Mouse (Mus musculus) intestine, embryonic 15.5 days (tissue): Measurements from ENCODE around the gene Slc24a3. TPM values are rescaled to one million over a fixed set of nuclear protein-coding genes. Genes with fewer than 3 reads are reported as not detected.

Experiments used
- ATAC-seq: fragments of 200-750 bp; cut with Nextera tagmentation; 2 replicates; pipeline ENCODE4 v1.8.0; 2017; ENCODE audit warnings: moderate TSS enrichment, moderate library complexity
- H3K27ac ChIP-seq: fragments of 300-500 bp; sonication (generic); 2 replicates; pipeline ENCODE4 v1.5.1; 2015; ENCODE audit warnings: mild to moderate bottlenecking, inconsistent platforms
- H3K27me3 ChIP-seq: fragments of 300-500 bp; sonication (generic); replicated peaks from 2 replicates; pipeline ENCODE4 v1.6.1; 2015; ENCODE audit warnings: inconsistent platforms
- H3K36me3 ChIP-seq: fragments of 300-500 bp; sonication (generic); 2 replicates; pipeline ENCODE4 v1.6.1; 2015; ENCODE audit warnings: inconsistent platforms
- H3K4me1 ChIP-seq: fragments of 300-500 bp; sonication (generic); replicated peaks from 2 replicates; pipeline ENCODE4 v1.6.1; 2015; ENCODE audit warnings: inconsistent platforms
- H3K4me2 ChIP-seq: fragments of 300-500 bp; sonication (generic); replicated peaks from 2 replicates; pipeline ENCODE4 v1.6.1; 2015; ENCODE audit warnings: mild to moderate bottlenecking, inconsistent platforms
- H3K4me3 ChIP-seq: fragments of 300-500 bp; sonication (generic); replicated peaks from 2 replicates; pipeline ENCODE4 v1.5.1; 2015; ENCODE audit warnings: inconsistent platforms
- H3K9ac ChIP-seq: fragments of 300-500 bp; sonication (generic); 2 replicates; pipeline ENCODE4 v1.6.1; 2015; ENCODE audit warnings: inconsistent platforms
- H3K9me3 ChIP-seq: fragments of 300-500 bp; sonication (generic); 2 replicates; pipeline ENCODE4 v1.6.1; 2016; ENCODE audit warnings: inconsistent platforms
- WGBS: fragments of 180-500 bp; shearing (Covaris S2); methylation state at CpG from one replicate; pipeline ENCODE4 v1.1.7; 2015; 5-methylcytosine and 5-hydroxymethylcytosine counted together
- polyA plus RNA-seq: library from polyadenylated mRNA; unstranded; fragments of >200 nt; fragmentation: Nextera tagmentation; extraction: Ambion mirVana; gene quantifications from 2 replicates; pipeline ENCODE4 v1.2.1, GENCODE M21; 2015

Gene Slc24a3
- polyA plus RNA-seq: 5.3 and 6.9 TPM in 2 replicates

- H3K4me1 ChIP-seq: peaks cover 4% of the 10 kb centered on the region; the same call in 1 of the 2 replicates
- peak within 1 kb of the TSS; percentile 69 for H3K9ac ChIP-seq
- peak; percentile 94 for ATAC-seq
- no peaks in the 10 kb centered on the region for H3K27me3 ChIP-seq
- WGBS: under 1% methylated on average over 91 of the region's 100 CpGs
- H3K27ac ChIP-seq: peak within 1 kb of the TSS; percentile 82
- H3K36me3 ChIP-seq: no peaks in the 10 kb centered on the region
- H3K9me3 ChIP-seq: no peaks in the 10 kb centered on the region
- peak within 1 kb of the TSS; percentile 72 for H3K4me3 ChIP-seq
- peak within 1 kb of the TSS; percentile 89 for H3K4me2 ChIP-seq
Observed at GRCm38 (mm10) chr2:145167664-145168360, at the start of gene Slc24a3. TSS of gene Slc24a3 (plus strand) at chr2:145167754.

GRCm38 (mm10) chr2:145117762-145118161 lies 49.8 kb upstream of the Slc24a3 start:
- Histone ChIP-seq H3K27ac (no peak overlapping the region), H3K4me1 (no peaks in the 10 kb centered on the region), H3K4me3 (no peak overlapping the region), H3K9ac (no peak overlapping the region), H3K36me3 (no peaks in the 10 kb centered on the region), H3K9me3 (no peaks in the 10 kb centered on the region), H3K27me3 (no peaks in the 10 kb centered on the region), H3K4me2 (no peak overlapping the region)
- 72% methylated on average over 5 of the region's 5 CpGs for WGBS
- ATAC-seq: no peak

GRCm38 (mm10) chr2:145127747-145128146 lies 39.8 kb upstream of the Slc24a3 start:
- H3K27me3 ChIP-seq: no peaks in the 10 kb centered on the region
- H3K9me3 ChIP-seq: no peaks in the 10 kb centered on the region
- H3K27ac ChIP-seq: no peak overlapping the region
- no peak overlapping the region for H3K4me3 ChIP-seq
- no peak overlapping the region for H3K9ac ChIP-seq
- no peaks in the 10 kb centered on the region for H3K4me1 ChIP-seq
- H3K4me2 ChIP-seq: no peak overlapping the region
- WGBS: 82% methylated on average over 3 of the region's 3 CpGs
- ATAC-seq: no peak
- no peaks in the 10 kb centered on the region for H3K36me3 ChIP-seq

GRCm38 (mm10) chr2:145136625-145137291 lies 30.8 kb upstream of the Slc24a3 start:
- no peak overlapping the region for H3K9ac ChIP-seq
- no peaks in the 10 kb centered on the region for H3K36me3 ChIP-seq
- WGBS: 85% methylated on average over 4 of the region's 4 CpGs
- H3K4me2 ChIP-seq: no peak overlapping the region
- no peaks in the 10 kb centered on the region for H3K27me3 ChIP-seq
- no peak overlapping the region for H3K4me3 ChIP-seq
- no peaks in the 10 kb centered on the region for H3K4me1 ChIP-seq
- H3K27ac ChIP-seq: no peak overlapping the region
- ATAC-seq: no peak
- H3K9me3 ChIP-seq: no peaks in the 10 kb centered on the region

GRCm38 (mm10) chr2:145150407-145150806 lies 17.1 kb upstream of the Slc24a3 start:
- Histone ChIP-seq H3K27ac (no peak overlapping the region), H3K9ac (no peak overlapping the region), H3K27me3 (no peaks in the 10 kb centered on the region), H3K9me3 (no peaks in the 10 kb centered on the region), H3K4me3 (no peak overlapping the region), H3K4me1 (no peaks in the 10 kb centered on the region), H3K36me3 (no peaks in the 10 kb centered on the region), H3K4me2 (no peak overlapping the region)
- no peak for ATAC-seq
- WGBS: 84% methylated on average over 1 of the region's 1 CpGs

- WGBS: 76% methylated on average over 3 of the region's 3 CpGs
- Histone ChIP-seq H3K4me1 (no peaks in the 10 kb centered on the region), H3K9me3 (no peaks in the 10 kb centered on the region), H3K27ac (no peak overlapping the region), H3K9ac (no peak overlapping the region), H3K36me3 (no peaks in the 10 kb centered on the region), H3K4me2 (no peak overlapping the region), H3K27me3 (no peaks in the 10 kb centered on the region), H3K4me3 (no peak overlapping the region)
- ATAC-seq: no peak
Observed at GRCm38 (mm10) chr2:145150821-145151220, 16.7 kb upstream of the Slc24a3 start.

- Histone ChIP-seq H3K4me1 (no peaks in the 10 kb centered on the region), H3K27me3 (no peaks in the 10 kb centered on the region), H3K36me3 (no peaks in the 10 kb centered on the region), H3K27ac (no peak overlapping the region), H3K4me3 (no peak overlapping the region), H3K9ac (no peak overlapping the region), H3K4me2 (no peak overlapping the region), H3K9me3 (no peaks in the 10 kb centered on the region)
- no peak for ATAC-seq
- 92% methylated on average over 1 of the region's 1 CpGs for WGBS
Observed at GRCm38 (mm10) chr2:145152281-145152680, 15.3 kb upstream of the Slc24a3 start.

- Histone ChIP-seq H3K27ac (no peak overlapping the region), H3K4me1 (no peaks in the 10 kb centered on the region), H3K36me3 (no peaks in the 10 kb centered on the region), H3K9ac (no peak overlapping the region), H3K27me3 (no peaks in the 10 kb centered on the region), H3K4me3 (no peak overlapping the region), H3K9me3 (no peaks in the 10 kb centered on the region), H3K4me2 (no peak overlapping the region)
- WGBS: 73% methylated on average over 1 of the region's 1 CpGs
- ATAC-seq: no peak
Observed at GRCm38 (mm10) chr2:145158972-145159371, 8.6 kb upstream of the Slc24a3 start.

GRCm38 (mm10) chr2:145161046-145161700 lies 6.4 kb upstream of the Slc24a3 start:
- H3K9ac ChIP-seq: no peak overlapping the region
- H3K27ac ChIP-seq: no peak overlapping the region
- no peak overlapping the region for H3K4me3 ChIP-seq
- no peaks in the 10 kb centered on the region for H3K9me3 ChIP-seq
- peak; percentile 71; the same call in 1 of the 2 replicates for ATAC-seq
- no peaks in the 10 kb centered on the region for H3K27me3 ChIP-seq
- H3K36me3 ChIP-seq: no peaks in the 10 kb centered on the region
- no peaks in the 10 kb centered on the region for H3K4me1 ChIP-seq
- 30% methylated on average over 12 of the region's 12 CpGs for WGBS
- H3K4me2 ChIP-seq: no peak overlapping the region

- no peak for ATAC-seq
- WGBS: 78% methylated on average over 5 of the region's 5 CpGs
Observed at GRCm38 (mm10) chr2:145164086-145164485, 3.5 kb upstream of the Slc24a3 start.

GRCm38 (mm10) chr2:145164562-145164961 lies 3.0 kb upstream of the Slc24a3 start:
- Histone ChIP-seq H3K27me3 (no peaks in the 10 kb centered on the region), H3K9me3 (no peaks in the 10 kb centered on the region), H3K4me1 (peaks cover 4% of the 10 kb centered on the region; the same call in 1 of the 2 replicates), H3K36me3 (no peaks in the 10 kb centered on the region), H3K27ac (no peak overlapping the region), H3K4me3 (no peak overlapping the region), H3K9ac (no peak overlapping the region), H3K4me2 (no peak overlapping the region)
- ATAC-seq: no peak
- 49% methylated on average over 4 of the region's 4 CpGs for WGBS

More at GRCm38 (mm10) chr2:145164086-145164485, 3.5 kb upstream of the Slc24a3 start:
- peaks cover 4% of the 10 kb centered on the region; the same call in 1 of the 2 replicates for H3K4me1 ChIP-seq
- no peaks in the 10 kb centered on the region for H3K36me3 ChIP-seq
- H3K4me2 ChIP-seq: no peak overlapping the region
- H3K27me3 ChIP-seq: no peaks in the 10 kb centered on the region
- no peak overlapping the region for H3K9ac ChIP-seq
- H3K4me3 ChIP-seq: no peak overlapping the region
- H3K9me3 ChIP-seq: no peaks in the 10 kb centered on the region
- no peak overlapping the region for H3K27ac ChIP-seq

- no peak overlapping the region for H3K4me3 ChIP-seq
- no peak overlapping the region for H3K4me2 ChIP-seq
- H3K9me3 ChIP-seq: no peaks in the 10 kb centered on the region
- ATAC-seq: no peak
- peaks cover 4% of the 10 kb centered on the region; the same call in 1 of the 2 replicates for H3K4me1 ChIP-seq
- 80% methylated on average over 3 of the region's 3 CpGs for WGBS
- H3K27me3 ChIP-seq: no peaks in the 10 kb centered on the region
- no peaks in the 10 kb centered on the region for H3K36me3 ChIP-seq
- H3K9ac ChIP-seq: no peak overlapping the region
- H3K27ac ChIP-seq: no peak overlapping the region
Observed at GRCm38 (mm10) chr2:145165076-145165475, 2.5 kb upstream of the Slc24a3 start.
